Mouse (Mus musculus) megakaryocyte, embryonic 14.5 days (primary cell): ENCODE measurements around the gene Pmm1. TPM values are rescaled to one million over a fixed set of nuclear protein-coding genes. Genes with fewer than 3 reads are reported as not detected.

Source experiments
- H3K27me3 ChIP-seq: replicated peaks from 2 replicates; pipeline ENCODE3; 2012; ENCODE audit warnings: inconsistent platforms
- H3K36me3 ChIP-seq: replicated peaks from 2 replicates; pipeline ENCODE3; 2012; ENCODE audit warnings: low read length, inconsistent platforms, mixed read lengths
- H3K4me1 ChIP-seq: 2 replicates; pipeline ENCODE4 v1.6.1; 2012; ENCODE audit warnings: inconsistent platforms
- H3K4me3 ChIP-seq: replicated peaks from 2 replicates; pipeline ENCODE3; 2012; ENCODE audit warnings: moderate library complexity, mild to moderate bottlenecking, inconsistent platforms
- H3K9me3 ChIP-seq: 2 replicates; pipeline ENCODE4 v1.6.1; 2012; ENCODE audit warnings: inconsistent platforms
- FLI1 ChIP-seq: IDR thresholded peaks from 2 replicates; pipeline ENCODE4 v1.6.1; 2012; ENCODE audit warnings: low read length, inconsistent platforms, mixed read lengths
- GATA1 ChIP-seq: IDR thresholded peaks from 3 replicates; pipeline ENCODE4 v1.6.1; 2012; ENCODE audit warnings: mixed read lengths, low read length, inconsistent platforms, borderline replicate concordance
- polyA plus RNA-seq: library from polyadenylated mRNA; stranded (reverse); fragments of >175 nt; gene quantifications from 2 replicates; pipeline ENCODE4 v1.2.3, GENCODE M21; 2012; ENCODE audit warnings: low replicate concordance; ENCODE audit not compliant: insufficient read depth

Gene Pmm1
- polyA plus RNA-seq, 1 experiment = 42.9 TPM

GRCm38 (mm10) chr15:81926446-81926822, 34.3 kb downstream of the Pmm1 start:
- Histone ChIP-seq H3K4me3 (peak overlapping the region; percentile 91), H3K27me3 (no peaks in the 10 kb centered on the region), H3K4me1 (peaks cover 73% of the 10 kb centered on the region), H3K36me3 (peaks cover 31% of the 10 kb centered on the region), H3K9me3 (no peaks in the 10 kb centered on the region)
- TF ChIP-seq GATA1 = no peak
- no peak for TF ChIP-seq FLI1

GRCm38 (mm10) chr15:81925760-81926445, 34.8 kb downstream of the Pmm1 start, which contains the start of gene Polr3h:
TSS of gene Polr3h (minus strand) at chr15:81926240.
- H3K4me1 ChIP-seq = peaks cover 79% of the 10 kb centered on the region
- no peaks in the 10 kb centered on the region for H3K9me3 ChIP-seq
- H3K4me3 ChIP-seq = peak within 1 kb of the TSS; percentile 91
- no peak; the same call in 1 of the 2 replicates for TF ChIP-seq FLI1
- no peak for TF ChIP-seq GATA1
- no peaks in the 10 kb centered on the region for H3K27me3 ChIP-seq
- H3K36me3 ChIP-seq = peaks cover 36% of the 10 kb centered on the region

DNA sequence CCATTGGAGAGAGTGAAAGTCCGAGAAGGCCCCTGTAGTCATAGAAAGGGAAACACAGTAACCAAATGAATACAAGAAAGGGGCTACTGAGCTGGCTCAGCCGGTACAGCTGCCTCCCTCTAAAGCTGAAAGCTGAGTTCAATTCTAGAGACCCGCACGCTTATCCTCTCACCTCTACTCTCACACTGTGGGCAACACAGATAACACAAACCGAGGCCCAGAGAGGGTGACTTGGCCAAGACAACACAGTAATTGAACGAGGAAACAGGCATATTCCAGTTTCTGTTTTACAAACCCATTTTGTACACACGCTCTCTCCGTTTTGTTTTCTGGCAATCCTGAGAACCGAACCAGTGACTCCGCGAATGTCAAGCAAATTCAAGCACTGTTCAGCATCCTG, 35.8 kb downstream of the Pmm1 start:
- Histone ChIP-seq H3K9me3 (no peaks in the 10 kb centered on the region), H3K4me1 (peaks cover 86% of the 10 kb centered on the region), H3K4me3 (peak overlapping the region; percentile 91), H3K27me3 (no peaks in the 10 kb centered on the region), H3K36me3 (peaks cover 44% of the 10 kb centered on the region)
- TF ChIP-seq FLI1 (no peak), GATA1 (no peak)

DNA sequence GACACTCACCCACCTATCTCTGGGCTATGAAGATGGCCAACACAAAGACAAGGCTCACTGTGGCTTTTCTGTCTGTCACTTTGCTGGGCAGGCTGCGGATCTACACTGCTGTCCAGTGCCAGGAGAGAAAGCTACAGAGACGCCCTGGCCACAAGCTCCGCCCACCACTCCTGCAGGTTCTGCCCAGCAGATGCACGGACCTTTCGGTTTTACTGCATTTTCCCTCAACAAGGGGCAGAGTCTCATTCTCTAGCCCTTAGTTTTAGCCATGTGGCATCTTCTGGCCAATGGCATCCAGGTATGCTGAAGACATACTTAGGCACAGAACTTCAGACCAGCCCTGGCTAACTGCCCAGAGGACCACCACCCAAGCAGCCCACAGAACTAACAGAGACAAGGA, 39.5 kb downstream of the Pmm1 start:
- Histone ChIP-seq H3K4me3 (peak overlapping the region; percentile 19), H3K36me3 (peaks cover 80% of the 10 kb centered on the region), H3K9me3 (no peaks in the 10 kb centered on the region), H3K27me3 (no peaks in the 10 kb centered on the region), H3K4me1 (peaks cover 93% of the 10 kb centered on the region)
- TF ChIP-seq GATA1 (no peak), FLI1 (no peak)

- Histone ChIP-seq H3K4me3 (no peak overlapping the region), H3K9me3 (no peaks in the 10 kb centered on the region), H3K4me1 (peaks cover 95% of the 10 kb centered on the region), H3K36me3 (peaks cover 85% of the 10 kb centered on the region), H3K27me3 (no peaks in the 10 kb centered on the region)
- TF ChIP-seq GATA1 = no peak
- TF ChIP-seq FLI1 = no peak
These were observed 40.0 kb downstream of the Pmm1 start for GRCm38 (mm10) chr15:81920546-81921217.

GRCm38 (mm10) chr15:81919062-81919461, 41.7 kb downstream of the Pmm1 start:
- Histone ChIP-seq H3K4me1 (peaks cover 95% of the 10 kb centered on the region), H3K4me3 (no peak overlapping the region), H3K9me3 (no peaks in the 10 kb centered on the region), H3K27me3 (no peaks in the 10 kb centered on the region), H3K36me3 (peaks cover 93% of the 10 kb centered on the region)
- TF ChIP-seq GATA1 = no peak
- TF ChIP-seq FLI1 = no peak

DNA sequence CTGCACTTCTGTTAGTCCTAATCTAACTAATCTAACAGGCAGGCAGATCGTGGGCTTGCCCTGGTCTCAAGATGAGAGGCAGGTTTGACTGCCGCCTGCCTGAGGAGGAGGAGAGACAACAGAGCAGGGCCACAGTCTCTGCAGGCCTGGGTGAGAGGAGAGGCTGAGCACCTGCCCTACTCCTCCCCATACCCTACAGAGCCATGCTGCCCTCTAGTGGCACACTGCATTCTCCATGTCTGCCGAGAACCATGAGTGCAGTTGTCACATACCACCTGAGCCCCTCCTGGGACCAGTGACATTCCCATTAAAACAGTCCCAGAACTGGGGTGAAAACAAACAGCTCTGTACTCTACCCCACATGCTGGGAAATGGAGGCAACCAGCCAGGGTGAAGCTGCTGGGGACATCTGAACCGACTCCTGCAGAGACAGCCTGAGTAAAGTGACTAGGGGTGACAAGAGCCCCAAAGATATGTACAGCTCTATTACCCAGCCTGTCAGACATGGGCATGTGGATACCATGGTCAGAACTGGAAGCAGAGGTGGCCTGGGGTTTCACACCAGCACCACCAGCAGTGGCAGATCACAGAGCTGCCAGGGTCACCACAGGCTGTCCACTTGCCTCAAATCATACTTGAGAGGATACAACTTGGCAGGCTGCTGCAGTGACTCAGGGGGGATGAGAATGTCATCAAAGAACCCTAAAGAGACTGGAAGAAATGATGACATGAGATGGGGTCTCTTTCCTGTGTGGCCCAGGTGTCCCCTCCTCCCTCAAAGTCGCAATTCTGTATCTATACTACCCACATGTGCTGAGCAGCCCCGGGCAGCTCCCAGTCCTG, 42.9 kb downstream of the Pmm1 start:
- Histone ChIP-seq H3K4me3 (peak overlapping the region; percentile 35), H3K36me3 (peaks cover 95% of the 10 kb centered on the region), H3K4me1 (peaks cover 95% of the 10 kb centered on the region), H3K9me3 (no peaks in the 10 kb centered on the region), H3K27me3 (no peaks in the 10 kb centered on the region)
- TF ChIP-seq GATA1 (no peak), FLI1 (no peak)

DNA sequence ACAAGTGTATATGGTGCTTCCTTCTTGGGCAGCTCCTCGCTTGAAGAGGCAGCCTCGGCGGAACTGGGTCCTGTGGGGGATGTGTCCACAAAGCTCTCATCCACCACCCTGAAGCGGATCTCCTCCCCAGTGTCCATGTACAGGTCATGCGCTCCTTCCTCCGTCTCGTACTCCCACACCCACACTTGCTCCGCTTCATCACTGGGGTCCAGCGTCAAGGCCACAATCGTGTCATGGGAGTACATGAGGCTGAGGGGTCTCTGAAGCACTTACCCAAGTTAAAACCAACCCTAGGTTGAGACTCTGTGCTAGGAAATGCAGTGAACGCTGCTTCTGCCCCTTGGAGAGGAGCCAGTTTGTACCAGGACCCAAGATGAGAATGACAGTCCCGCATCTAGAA, 43.5 kb downstream of the Pmm1 start:
- peaks cover 96% of the 10 kb centered on the region for H3K36me3 ChIP-seq
- TF ChIP-seq FLI1 = no peak
- no peak for TF ChIP-seq GATA1

DNA sequence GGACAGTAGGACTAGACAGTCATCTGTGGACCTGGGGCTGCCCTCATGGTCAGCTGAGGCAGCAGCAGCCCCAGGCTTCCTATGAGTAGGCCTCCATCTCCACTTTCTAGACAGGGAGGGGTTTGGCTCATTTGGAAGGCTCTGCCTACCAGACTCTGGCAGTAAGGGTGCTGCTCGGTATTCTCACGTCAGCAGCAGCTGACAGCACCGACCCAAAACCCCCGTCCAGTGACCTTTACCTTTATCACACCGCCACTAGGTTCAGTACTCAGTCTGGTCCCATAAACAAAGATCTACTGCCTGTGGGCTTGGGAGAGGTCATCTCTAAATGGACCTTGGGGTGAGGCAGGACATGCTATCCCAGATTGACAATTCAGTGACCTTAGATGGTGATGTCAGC, 45.1 kb downstream of the Pmm1 start:
- Histone ChIP-seq H3K36me3 (peaks cover 96% of the 10 kb centered on the region), H3K4me1 (peaks cover 90% of the 10 kb centered on the region), H3K4me3 (peak overlapping the region; percentile 16), H3K9me3 (no peaks in the 10 kb centered on the region), H3K27me3 (no peaks in the 10 kb centered on the region)
- TF ChIP-seq FLI1 (no peak), GATA1 (no peak)

More for the DNA sequence above, 43.5 kb downstream of the Pmm1 start:
- no peaks in the 10 kb centered on the region for H3K9me3 ChIP-seq
- peak overlapping the region; percentile 30 for H3K4me3 ChIP-seq
- no peaks in the 10 kb centered on the region for H3K27me3 ChIP-seq
- H3K4me1 ChIP-seq = peaks cover 97% of the 10 kb centered on the region

DNA sequence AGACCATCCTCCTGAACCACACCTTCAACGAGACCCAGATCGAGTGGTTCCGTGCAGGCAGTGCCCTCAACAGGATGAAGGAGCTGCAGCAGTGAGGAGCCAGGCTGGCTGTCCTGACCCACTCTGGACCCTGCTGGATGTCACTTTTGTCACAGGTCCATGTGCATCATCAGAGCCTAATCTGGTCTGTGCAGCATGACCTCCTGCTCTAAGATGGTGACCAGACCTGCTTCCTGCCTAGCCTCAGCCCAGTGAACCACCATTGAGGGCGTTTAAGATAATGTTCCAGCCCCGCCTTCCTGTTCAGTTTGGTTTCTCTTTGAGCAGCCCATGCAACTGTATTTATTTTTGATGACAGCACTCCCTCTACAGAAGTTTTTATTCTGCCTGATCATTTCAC, 46.1 kb downstream of the Pmm1 start:
- Histone ChIP-seq H3K4me1 (peaks cover 85% of the 10 kb centered on the region), H3K9me3 (no peaks in the 10 kb centered on the region), H3K27me3 (no peaks in the 10 kb centered on the region), H3K36me3 (peaks cover 99% of the 10 kb centered on the region), H3K4me3 (peak overlapping the region; percentile 62)
- TF ChIP-seq FLI1 = no peak
- peak; percentile 77; the same call in 1 of the 3 replicates for TF ChIP-seq GATA1
